Mouse (Mus musculus) kidney, embryonic 14.5 days (tissue): ENCODE measurements around the gene Uggt2. TPM values are rescaled to one million over a fixed set of nuclear protein-coding genes. Genes with fewer than 3 reads are reported as not detected.

Experiments
- ATAC-seq: fragments of 200-750 bp; cut with Nextera tagmentation; 2 replicates; pipeline ENCODE4 v1.8.0; 2017; ENCODE audit warnings: moderate number of reproducible peaks, mild to moderate bottlenecking, moderate TSS enrichment, moderate library complexity; ENCODE audit not compliant: low FRiP score, low TSS enrichment
- H3K27ac ChIP-seq: fragments of 300-500 bp; sonication (generic); 2 replicates; pipeline ENCODE4 v1.5.1; 2014; ENCODE audit warnings: low read depth, mild to moderate bottlenecking, low read length, moderate library complexity, mixed read lengths
- H3K27me3 ChIP-seq: fragments of 300-500 bp; sonication (generic); 2 replicates; pipeline ENCODE4 v1.6.1; 2014; ENCODE audit warnings: mild to moderate bottlenecking, low read length; ENCODE audit not compliant: control insufficient read depth, insufficient read depth
- H3K36me3 ChIP-seq: fragments of 300-500 bp; sonication (generic); 2 replicates; pipeline ENCODE4 v1.6.1; 2014; ENCODE audit warnings: low read length, mixed read lengths; ENCODE audit not compliant: control insufficient read depth, insufficient read depth
- H3K4me1 ChIP-seq: fragments of 300-500 bp; sonication (generic); 2 replicates; pipeline ENCODE4 v1.6.1; 2014; ENCODE audit warnings: low read length, mixed read lengths; ENCODE audit not compliant: control insufficient read depth, insufficient read depth
- H3K4me2 ChIP-seq: fragments of 300-500 bp; sonication (generic); replicated peaks from 2 replicates; pipeline ENCODE4 v1.6.1; 2014; ENCODE audit warnings: low read depth, mild to moderate bottlenecking, low read length
- H3K4me3 ChIP-seq: fragments of 300-500 bp; sonication (generic); 2 replicates; pipeline ENCODE4 v1.5.1; 2014; ENCODE audit warnings: mild to moderate bottlenecking, low read length
- H3K9ac ChIP-seq: fragments of 300-500 bp; sonication (generic); 2 replicates; pipeline ENCODE4 v1.6.1; 2014; ENCODE audit warnings: low read depth, mild to moderate bottlenecking, low read length, moderate library complexity
- H3K9me3 ChIP-seq: fragments of 300-500 bp; sonication (generic); 2 replicates; pipeline ENCODE4 v1.6.1; 2016; ENCODE audit warnings: low read length; ENCODE audit not compliant: control insufficient read depth
- WGBS: fragments of 180-500 bp; shearing (Covaris S2); extraction: QIAGEN DNeasy Blood & Tissue Kit; methylation state at CpG from one replicate; pipeline ENCODE4 v1.1.7; 2014; 5-methylcytosine and 5-hydroxymethylcytosine counted together
- polyA plus RNA-seq: library from polyadenylated mRNA; unstranded; fragments of >200 nt; fragmentation: Nextera tagmentation; extraction: Ambion mirVana; gene quantifications from 2 replicates; pipeline ENCODE4 v1.2.1, GENCODE M21; 2014

Uggt2 gene
- polyA plus RNA-seq, 1 experiment from 2014 or later, result 18.1 TPM

- Histone ChIP-seq H3K4me1 (no peaks in the 10 kb centered on the region), H3K4me2 (no peak overlapping the region), H3K27ac (no peak overlapping the region), H3K9ac (no peak overlapping the region), H3K4me3 (no peak overlapping the region), H3K9me3 (no peaks in the 10 kb centered on the region), H3K27me3 (no peaks in the 10 kb centered on the region), H3K36me3 (peaks cover 10% of the 10 kb centered on the region; the same call in 1 of the 2 replicates)
- 79% methylated on average over 12 of the region's 12 CpGs for WGBS
- ATAC-seq, result no peak
Observed at GRCm38 (mm10) chr14:119013549-119013948, 85.7 kb downstream of the Uggt2 start.

- ATAC-seq, result peak; percentile 54; the same call in 1 of the 2 replicates
- peaks cover 8% of the 10 kb centered on the region; the same call in 1 of the 2 replicates for H3K36me3 ChIP-seq
- no peak overlapping the region for H3K27ac ChIP-seq
- no peak overlapping the region for H3K4me2 ChIP-seq
- no peaks in the 10 kb centered on the region for H3K27me3 ChIP-seq
- 72% methylated on average over 23 of the region's 23 CpGs for WGBS
- H3K4me1 ChIP-seq, result no peaks in the 10 kb centered on the region
- H3K9ac ChIP-seq, result no peak overlapping the region
- H3K4me3 ChIP-seq, result no peak overlapping the region
- no peaks in the 10 kb centered on the region for H3K9me3 ChIP-seq
Observed at GRCm38 (mm10) chr14:119012607-119013431, 86.4 kb downstream of the Uggt2 start.

GRCm38 (mm10) chr14:119009531-119009930 is 89.7 kb downstream of the Uggt2 start:
- Histone ChIP-seq H3K4me2 (no peak overlapping the region), H3K4me1 (no peaks in the 10 kb centered on the region), H3K9ac (no peak overlapping the region), H3K36me3 (peaks cover 5% of the 10 kb centered on the region; the same call in 1 of the 2 replicates), H3K9me3 (no peaks in the 10 kb centered on the region), H3K27ac (no peak overlapping the region), H3K4me3 (no peak overlapping the region), H3K27me3 (no peaks in the 10 kb centered on the region)
- no peak for ATAC-seq
- 92% methylated on average over 2 of the region's 2 CpGs for WGBS

GRCm38 (mm10) chr14:119008031-119008590 is 91.1 kb downstream of the Uggt2 start:
- Histone ChIP-seq H3K27me3 (no peaks in the 10 kb centered on the region), H3K27ac (peak overlapping the region; percentile 39; the same call in 1 of the 2 replicates), H3K4me1 (no peaks in the 10 kb centered on the region), H3K4me3 (peak overlapping the region; percentile 51), H3K4me2 (peak overlapping the region; percentile 86), H3K36me3 (peaks cover 5% of the 10 kb centered on the region; the same call in 1 of the 2 replicates), H3K9me3 (no peaks in the 10 kb centered on the region), H3K9ac (peak overlapping the region; percentile 49; the same call in 1 of the 2 replicates)
- 59% methylated on average over 7 of the region's 7 CpGs for WGBS
- no peak for ATAC-seq

GRCm38 (mm10) chr14:119007103-119007951 is 91.9 kb downstream of the Uggt2 start:
- H3K9ac ChIP-seq, result peak overlapping the region; percentile 52
- H3K9me3 ChIP-seq, result no peaks in the 10 kb centered on the region
- H3K27ac ChIP-seq, result peak overlapping the region; percentile 67; the same call in 1 of the 2 replicates
- H3K36me3 ChIP-seq, result peaks cover 5% of the 10 kb centered on the region; the same call in 1 of the 2 replicates
- peak; percentile 100 for ATAC-seq
- no peaks in the 10 kb centered on the region for H3K4me1 ChIP-seq
- peak overlapping the region; percentile 86 for H3K4me2 ChIP-seq
- 1% methylated on average over 13 of the region's 13 CpGs for WGBS
- peak overlapping the region; percentile 51 for H3K4me3 ChIP-seq
- H3K27me3 ChIP-seq, result no peaks in the 10 kb centered on the region

- Histone ChIP-seq H3K4me1 (no peaks in the 10 kb centered on the region), H3K27ac (peak overlapping the region; percentile 67; the same call in 1 of the 2 replicates), H3K36me3 (peaks cover 5% of the 10 kb centered on the region; the same call in 1 of the 2 replicates), H3K9me3 (no peaks in the 10 kb centered on the region), H3K9ac (peak overlapping the region; percentile 52), H3K4me2 (peak overlapping the region; percentile 86), H3K4me3 (peak overlapping the region; percentile 51), H3K27me3 (no peaks in the 10 kb centered on the region)
- WGBS, result 1% methylated on average over 49 of the region's 49 CpGs
- no peak for ATAC-seq
Observed at GRCm38 (mm10) chr14:119006441-119007102, 92.7 kb downstream of the Uggt2 start.

GRCm38 (mm10) chr14:119005834-119006233 is 93.4 kb downstream of the Uggt2 start:
- Histone ChIP-seq H3K9me3 (no peaks in the 10 kb centered on the region), H3K36me3 (peaks cover 11% of the 10 kb centered on the region; the same call in 1 of the 2 replicates), H3K9ac (no peak overlapping the region), H3K4me2 (peak overlapping the region; percentile 86; the same call in 1 of the 2 replicates), H3K4me3 (no peak overlapping the region), H3K27ac (0 out of 2 replicates have a peak overlapping the region, but pooled peaks have one; percentile 7), H3K4me1 (no peaks in the 10 kb centered on the region), H3K27me3 (no peaks in the 10 kb centered on the region)
- no peak for ATAC-seq
- 4% methylated on average over 5 of the region's 5 CpGs for WGBS

- Histone ChIP-seq H3K9me3 (no peaks in the 10 kb centered on the region), H3K36me3 (peaks cover 12% of the 10 kb centered on the region; the same call in 1 of the 2 replicates), H3K9ac (no peak overlapping the region), H3K4me3 (no peak overlapping the region), H3K27ac (no peak overlapping the region), H3K4me2 (no peak overlapping the region), H3K27me3 (no peaks in the 10 kb centered on the region), H3K4me1 (no peaks in the 10 kb centered on the region)
- ATAC-seq, result no peak
Observed at GRCm38 (mm10) chr14:119003320-119003719, 95.9 kb downstream of the Uggt2 start.
